Mouse (Mus musculus): ENCODE data around the gene Gm17304. TPM values are rescaled to one million over a fixed set of nuclear protein-coding genes. Genes with fewer than 3 reads are reported as not detected.

Gm17304 gene
- total RNA-seq, 1 experiment from 2014 or later: not detected

GRCm38 (mm10) chr5:106615006-106615405 lies 6.1 kb downstream of the Gm17304 start:
- ATAC-seq (replicated peaks; ENCODE audit: insufficient number of reproducible peaks, low FRiP score, low TSS enrichment, poor library complexity, severe bottlenecking): no peak

GRCm38 (mm10) chr5:106620446-106620845 lies 11.5 kb downstream of the Gm17304 start:
- ATAC-seq (replicated peaks; ENCODE audit: insufficient number of reproducible peaks, low FRiP score, low TSS enrichment, poor library complexity, severe bottlenecking): no peak

GRCm38 (mm10) chr5:106622193-106622592 lies 13.3 kb downstream of the Gm17304 start:
- no peak for ATAC-seq (replicated peaks; ENCODE audit: insufficient number of reproducible peaks, low FRiP score, low TSS enrichment, poor library complexity, severe bottlenecking)

GRCm38 (mm10) chr5:106623337-106623736 lies 14.4 kb downstream of the Gm17304 start:
- no peak for ATAC-seq (replicated peaks; ENCODE audit: insufficient number of reproducible peaks, low FRiP score, low TSS enrichment, poor library complexity, severe bottlenecking)

- no peak for ATAC-seq (replicated peaks; ENCODE audit: insufficient number of reproducible peaks, low FRiP score, low TSS enrichment, poor library complexity, severe bottlenecking)
These were observed 19.7 kb downstream of the Gm17304 start for GRCm38 (mm10) chr5:106628369-106629149.

- no peak for ATAC-seq (replicated peaks; ENCODE audit: insufficient number of reproducible peaks, low FRiP score, low TSS enrichment, poor library complexity, severe bottlenecking)
These were observed 27.6 kb downstream of the Gm17304 start for GRCm38 (mm10) chr5:106636423-106636946.

- no peak for ATAC-seq (replicated peaks; ENCODE audit: insufficient number of reproducible peaks, low FRiP score, low TSS enrichment, poor library complexity, severe bottlenecking)
These were observed 30.7 kb downstream of the Gm17304 start for GRCm38 (mm10) chr5:106639627-106640026.

GRCm38 (mm10) chr5:106640235-106640809 lies 31.4 kb downstream of the Gm17304 start:
- ATAC-seq (replicated peaks; ENCODE audit: insufficient number of reproducible peaks, low FRiP score, low TSS enrichment, poor library complexity, severe bottlenecking): no peak

- no peak for ATAC-seq (replicated peaks; ENCODE audit: insufficient number of reproducible peaks, low FRiP score, low TSS enrichment, poor library complexity, severe bottlenecking)
These were observed 33.0 kb downstream of the Gm17304 start for GRCm38 (mm10) chr5:106641876-106642275.

GRCm38 (mm10) chr5:106643434-106643833 lies 34.5 kb downstream of the Gm17304 start:
- no peak for ATAC-seq (replicated peaks; ENCODE audit: insufficient number of reproducible peaks, low FRiP score, low TSS enrichment, poor library complexity, severe bottlenecking)

- ATAC-seq (replicated peaks; ENCODE audit: insufficient number of reproducible peaks, low FRiP score, low TSS enrichment, poor library complexity, severe bottlenecking): no peak
These were observed 40.5 kb downstream of the Gm17304 start for GRCm38 (mm10) chr5:106649441-106649840.

- no peak for ATAC-seq (replicated peaks; ENCODE audit: insufficient number of reproducible peaks, low FRiP score, low TSS enrichment, poor library complexity, severe bottlenecking)
These were observed 41.1 kb downstream of the Gm17304 start for GRCm38 (mm10) chr5:106649995-106650394.

- no peak for ATAC-seq (replicated peaks; ENCODE audit: insufficient number of reproducible peaks, low FRiP score, low TSS enrichment, poor library complexity, severe bottlenecking)
These were observed 43.4 kb downstream of the Gm17304 start for GRCm38 (mm10) chr5:106652220-106652753.

- ATAC-seq (replicated peaks; ENCODE audit: insufficient number of reproducible peaks, low FRiP score, low TSS enrichment, poor library complexity, severe bottlenecking): no peak
These were observed 44.0 kb downstream of the Gm17304 start for GRCm38 (mm10) chr5:106652790-106653328.

Other genes with a start within 250 kb of the Gm17304 start
- not detected in 3 replicates for gene Barhl2, start 150.9 kb upstream of the Gm17304 start, total RNA-seq (2017)
- gene Zfp644, start 88.2 kb downstream of the Gm17304 start, total RNA-seq (2017): 63.1 to 121 TPM (median 75.7 TPM) in 3 replicates

Data from monocyte, adult 5-6 weeks (primary cell).